ENCODE assay signal across 9 mouse cellular contexts in genomic region chr2:48318384-48319030, GRCm38 (mm10).
DNase-seq lines count a peak whose midpoint lies in the region; ATAC-seq lines count a peak whose summit lies in the region.
"Had no signal": no experiment of that assay in that cellular context is flagged by ENCODE, and none has a peak within 500 bp of the region (broad histone marks: within the 10 kb centered on the region; RNA-seq: fewer than 3 reads in every experiment).

No protein-coding gene starts in this region.

- H3K27me3 ChIP-seq in limb, embryonic 11.5 days (ENCODE audit: control insufficient read depth, insufficient read depth, low read length): no peaks in the 10 kb centered on the region
- no peaks in the 10 kb centered on the region for H3K27me3 ChIP-seq in limb, embryonic 10.5 days (ENCODE audit: low read depth, poor library complexity, severe bottlenecking)
- H3K27me3 ChIP-seq in embryonic facial prominence, embryonic 14.5 days (replicated peaks; ENCODE audit: control insufficient read depth, insufficient read depth, low read length): no peaks in the 10 kb centered on the region
- no peaks in the 10 kb centered on the region for H3K27me3 ChIP-seq in intestine, embryonic 16.5 days (replicated peaks; ENCODE audit: control insufficient read depth, insufficient read depth, low read length)
- H3K27me3 ChIP-seq in neural tube, embryonic 15.5 days (replicated peaks): no peaks in the 10 kb centered on the region

- WGBS in limb, embryonic 11.5 days: 7% methylated on average over 8 of the region's 8 CpGs
- 15% methylated on average over 8 of the region's 8 CpGs for WGBS in limb, embryonic 10.5 days
- WGBS in embryonic facial prominence, embryonic 14.5 days: 31% methylated on average over 8 of the region's 8 CpGs
- 23% methylated on average over 8 of the region's 8 CpGs for WGBS in intestine, embryonic 16.5 days
- 4% methylated on average over 8 of the region's 8 CpGs for WGBS in neural tube, embryonic 15.5 days

- ATAC-seq in limb, embryonic 11.5 days (ENCODE audit: insufficient number of reproducible peaks, low FRiP score, low TSS enrichment, low read depth): peak; percentile 87
- ATAC-seq in embryonic facial prominence, embryonic 14.5 days (ENCODE audit: low read depth): peak; percentile 88
- peak; percentile 65 for ATAC-seq in intestine, embryonic 16.5 days
- ATAC-seq in neural tube, embryonic 15.5 days (ENCODE audit: low FRiP score): peak; percentile 78

- peak; percentile 45 for DNase-seq in limb, embryonic 11.5 days (ENCODE audit: low spot score)
- DNase-seq in limb, embryonic 10.5 days (ENCODE audit: low spot score): no peak
- DNase-seq in embryonic facial prominence, embryonic 14.5 days (ENCODE audit: low spot score): peak; percentile 84
- DNase-seq in layer of hippocampus, adult 9-11 months: no peak
- DNase-seq in layer of hippocampus, postnatal 10 days (ENCODE audit: low spot score in 2 of 2): no peak
- DNase-seq: layer of hippocampus, postnatal 36 days had no signal

- H3K36me3 ChIP-seq in limb, embryonic 11.5 days (ENCODE audit: control insufficient read depth, insufficient read depth, low read length): no peaks in the 10 kb centered on the region
- H3K36me3 ChIP-seq in limb, embryonic 10.5 days: no peaks in the 10 kb centered on the region
- no peaks in the 10 kb centered on the region for H3K36me3 ChIP-seq in embryonic facial prominence, embryonic 14.5 days (ENCODE audit: control insufficient read depth, insufficient read depth, low read length)
- no peaks in the 10 kb centered on the region for H3K36me3 ChIP-seq in intestine, embryonic 16.5 days (ENCODE audit: control insufficient read depth, insufficient read depth, low read length)
- no peaks in the 10 kb centered on the region for H3K36me3 ChIP-seq in neural tube, embryonic 15.5 days

- 0 out of 2 replicates have a peak, but pooled peaks cover 2% of the 10 kb centered on the region for H3K4me1 ChIP-seq in limb, embryonic 11.5 days (ENCODE audit: control insufficient read depth, insufficient read depth, low read length)
- peaks cover 19% of the 10 kb centered on the region for H3K4me1 ChIP-seq in limb, embryonic 10.5 days
- peaks cover 4% of the 10 kb centered on the region for H3K4me1 ChIP-seq in embryonic facial prominence, embryonic 14.5 days (ENCODE audit: control insufficient read depth, insufficient read depth, low read length)
- peaks cover 10% of the 10 kb centered on the region for H3K4me1 ChIP-seq in intestine, embryonic 16.5 days (ENCODE audit: control insufficient read depth, insufficient read depth, low read length)
- peaks cover 15% of the 10 kb centered on the region for H3K4me1 ChIP-seq in neural tube, embryonic 15.5 days

- H3K27ac ChIP-seq in limb, embryonic 11.5 days (replicated peaks; ENCODE audit: low read depth, low read length): no peak overlapping the region
- no peak overlapping the region for H3K27ac ChIP-seq in limb, embryonic 10.5 days
- H3K27ac ChIP-seq in embryonic facial prominence, embryonic 14.5 days (replicated peaks; ENCODE audit: low read depth, low read length): peak overlapping the region; percentile 46
- 0 out of 2 replicates have a peak overlapping the region, but pooled peaks have one; percentile 2 for H3K27ac ChIP-seq in intestine, embryonic 16.5 days (ENCODE audit: low read length)
- H3K27ac ChIP-seq in neural tube, embryonic 15.5 days (replicated peaks): peak overlapping the region; percentile 43; the same call in 1 of the 2 replicates

- no peak overlapping the region for H3K4me2 ChIP-seq in limb, embryonic 11.5 days (ENCODE audit: low read depth, severe bottlenecking)
- no peak overlapping the region for H3K4me2 ChIP-seq in embryonic facial prominence, embryonic 14.5 days (ENCODE audit: low read depth, low read length)
- no peak overlapping the region for H3K4me2 ChIP-seq in intestine, embryonic 16.5 days (ENCODE audit: low read depth, low read length)
- H3K4me2 ChIP-seq in neural tube, embryonic 15.5 days: no peak overlapping the region
- H3K4me2 ChIP-seq: lung, embryonic 14.5 days had no signal

- H3K9ac ChIP-seq in limb, embryonic 11.5 days (ENCODE audit: low read length): no peak overlapping the region
- no peak overlapping the region for H3K9ac ChIP-seq in embryonic facial prominence, embryonic 14.5 days (ENCODE audit: low read depth, low read length)
- no peak overlapping the region for H3K9ac ChIP-seq in intestine, embryonic 16.5 days (ENCODE audit: low read depth, low read length)
- no peak overlapping the region for H3K9ac ChIP-seq in neural tube, embryonic 15.5 days (replicated peaks)
- H3K9ac ChIP-seq: lung, embryonic 14.5 days had no signal

- H3K9me3 ChIP-seq in limb, embryonic 11.5 days (ENCODE audit: control insufficient read depth, low read length): no peaks in the 10 kb centered on the region
- no peaks in the 10 kb centered on the region for H3K9me3 ChIP-seq in limb, embryonic 10.5 days (replicated peaks)
- H3K9me3 ChIP-seq in embryonic facial prominence, embryonic 14.5 days (ENCODE audit: control insufficient read depth, low read length): no peaks in the 10 kb centered on the region
- no peaks in the 10 kb centered on the region for H3K9me3 ChIP-seq in intestine, embryonic 16.5 days (ENCODE audit: control insufficient read depth, low read length)
- no peaks in the 10 kb centered on the region for H3K9me3 ChIP-seq in neural tube, embryonic 15.5 days (replicated peaks)

- H3K4me3 ChIP-seq in limb, embryonic 11.5 days (ENCODE audit: low read depth, low read length): no peak overlapping the region
- H3K4me3 ChIP-seq in limb, embryonic 10.5 days: no peak overlapping the region
- no peak overlapping the region for H3K4me3 ChIP-seq in embryonic facial prominence, embryonic 14.5 days (ENCODE audit: low read depth, low read length)
- H3K4me3 ChIP-seq in intestine, embryonic 16.5 days (ENCODE audit: low read length): no peak overlapping the region
- H3K4me3 ChIP-seq in neural tube, embryonic 15.5 days (replicated peaks): no peak overlapping the region

Comparison
In these comparisons a context has a peak if more than half of its experiments do, and no peak if none do; other contexts are left out.
1. DNase-seq: peak in limb, embryonic 11.5 days (single experiment) and embryonic facial prominence, embryonic 14.5 days (single experiment); none in limb, embryonic 10.5 days (single experiment), layer of hippocampus, adult 9-11 months (single experiment) and layer of hippocampus, postnatal 10 days (0 of 2).
2. H3K27ac ChIP-seq: peak in embryonic facial prominence, embryonic 14.5 days (single experiment), intestine, embryonic 16.5 days (single experiment) and neural tube, embryonic 15.5 days (single experiment); none in limb, embryonic 11.5 days (single experiment) and limb, embryonic 10.5 days (single experiment).
3. Peak in every context shown above with its lines, with median percentiles within 50 percentile points of each other: ATAC-seq.